Mouse (Mus musculus) neural tube, embryonic 13.5 days (tissue): Measurements from ENCODE around the gene Ndrg2. TPM values are rescaled to one million over a fixed set of nuclear protein-coding genes. Genes with fewer than 3 reads are reported as not detected.
A peak's percentile ranks its signal among the peaks of the same experiment; 100 is the strongest.

Experiments
- ATAC-seq: fragments of 200-750 bp; cut with Nextera tagmentation; 2 replicates; pipeline ENCODE4 v1.8.0; 2017; ENCODE audit warnings: low read depth, mild to moderate bottlenecking, moderate TSS enrichment, moderate library complexity
- H3K27ac ChIP-seq: fragments of 300-500 bp; sonication (generic); replicated peaks from 2 replicates; pipeline ENCODE4 v1.5.1; 2015; ENCODE audit warnings: moderate library complexity, mild to moderate bottlenecking, inconsistent platforms
- H3K27me3 ChIP-seq: fragments of 300-500 bp; sonication (generic); 2 replicates; pipeline ENCODE4 v1.6.1; 2015; ENCODE audit warnings: mild to moderate bottlenecking, inconsistent platforms
- H3K36me3 ChIP-seq: fragments of 300-500 bp; sonication (generic); 2 replicates; pipeline ENCODE4 v1.6.1; 2015; ENCODE audit warnings: mild to moderate bottlenecking, inconsistent platforms
- H3K4me1 ChIP-seq: fragments of 300-500 bp; sonication (generic); replicated peaks from 2 replicates; pipeline ENCODE4 v1.6.1; 2015; ENCODE audit warnings: inconsistent platforms
- H3K4me2 ChIP-seq: fragments of 300-500 bp; sonication (generic); 2 replicates; pipeline ENCODE4 v1.6.1; 2015; ENCODE audit warnings: inconsistent platforms, mild to moderate bottlenecking, moderate library complexity
- H3K4me3 ChIP-seq: fragments of 300-500 bp; sonication (generic); 2 replicates; pipeline ENCODE4 v1.5.1; 2015; ENCODE audit warnings: mild to moderate bottlenecking, inconsistent platforms
- H3K9ac ChIP-seq: fragments of 300-500 bp; sonication (generic); 2 replicates; pipeline ENCODE4 v1.6.1; 2015; ENCODE audit warnings: moderate library complexity, mild to moderate bottlenecking, inconsistent platforms
- H3K9me3 ChIP-seq: fragments of 300-500 bp; sonication (generic); 2 replicates; pipeline ENCODE4 v1.6.1; 2016; ENCODE audit warnings: inconsistent platforms
- WGBS: fragments of 180-500 bp; shearing (Covaris S2); methylation state at CpG from one replicate; pipeline ENCODE4 v1.1.7; 2015; 5-methylcytosine and 5-hydroxymethylcytosine counted together
- polyA plus RNA-seq: library from polyadenylated mRNA; unstranded; fragments of >200 nt; fragmentation: Nextera tagmentation; extraction: Ambion mirVana; gene quantifications from 2 replicates; pipeline ENCODE4 v1.2.1, GENCODE M21; 2015

The Ndrg2 gene
- 151 and 159 TPM in 2 replicates for polyA plus RNA-seq

GRCm38 (mm10) chr14:51913960-51914762 lies at the start of gene Ndrg2:
Gene Ndrg2 (minus strand): TSS chr14:51914158.
- peak within 1 kb of the TSS; percentile 85 for H3K27ac ChIP-seq
- H3K4me2 ChIP-seq: peak within 1 kb of the TSS; percentile 98
- WGBS: 2% methylated on average over 20 of the region's 23 CpGs
- peak; percentile 76 for ATAC-seq
- peak within 1 kb of the TSS; percentile 82 for H3K9ac ChIP-seq
- H3K27me3 ChIP-seq: 0 out of 2 replicates have a peak, but pooled peaks cover 8% of the 10 kb centered on the region
- peak within 1 kb of the TSS; percentile 64 for H3K4me3 ChIP-seq
- H3K36me3 ChIP-seq: 0 out of 2 replicates have a peak, but pooled peaks cover 7% of the 10 kb centered on the region
- H3K4me1 ChIP-seq: peaks cover 36% of the 10 kb centered on the region
- no peaks in the 10 kb centered on the region for H3K9me3 ChIP-seq

DNA sequence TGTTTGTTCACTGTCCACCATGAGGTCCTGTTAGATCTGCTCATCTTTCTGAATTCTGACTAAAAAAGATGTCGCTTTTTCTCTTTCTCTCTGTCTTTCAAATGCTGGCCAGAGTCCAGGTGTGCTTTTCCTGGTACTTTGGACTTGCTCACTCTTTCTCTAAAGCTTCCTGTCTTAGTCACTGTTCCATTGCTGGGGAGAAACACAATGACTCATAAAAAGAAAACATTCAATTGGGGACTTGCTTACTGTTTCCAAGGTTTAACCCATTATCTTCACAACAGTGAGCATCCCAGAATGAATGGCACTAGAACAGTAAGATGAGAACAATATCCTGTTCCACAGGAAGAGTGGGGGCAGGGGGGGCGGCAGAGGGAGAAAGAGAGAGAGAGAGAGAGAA lies 46.4 kb upstream of the Ndrg2 start:
- Histone ChIP-seq H3K9ac (no peak overlapping the region), H3K27ac (no peak overlapping the region), H3K4me1 (no peaks in the 10 kb centered on the region), H3K9me3 (no peaks in the 10 kb centered on the region), H3K36me3 (no peaks in the 10 kb centered on the region), H3K4me2 (no peak overlapping the region), H3K4me3 (no peak overlapping the region), H3K27me3 (no peaks in the 10 kb centered on the region)
- WGBS: 91% methylated on average over 2 of the region's 2 CpGs
- ATAC-seq: no peak

DNA sequence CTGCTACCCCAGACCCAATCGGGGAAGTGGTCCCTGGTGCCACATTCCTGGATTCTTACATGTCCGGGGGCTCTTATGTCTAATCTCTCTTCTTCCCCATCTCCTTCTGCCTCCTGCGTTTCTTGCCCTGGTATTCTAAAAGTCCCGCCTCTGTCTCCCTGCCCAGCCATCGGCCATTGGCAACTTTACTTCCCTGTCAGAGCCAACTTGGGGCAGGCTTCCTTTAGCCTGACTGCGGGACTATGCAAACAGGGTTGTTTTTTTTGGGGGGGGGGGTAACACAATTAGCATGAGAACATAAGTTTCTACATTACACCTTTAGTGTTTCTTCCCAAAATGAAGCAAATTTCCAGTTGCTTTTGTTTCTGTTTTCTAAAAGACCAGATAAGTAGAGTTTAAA lies 29.4 kb upstream of the Ndrg2 start:
- no peak overlapping the region for H3K27ac ChIP-seq
- H3K4me2 ChIP-seq: no peak overlapping the region
- H3K36me3 ChIP-seq: no peaks in the 10 kb centered on the region
- H3K27me3 ChIP-seq: no peaks in the 10 kb centered on the region
- H3K9me3 ChIP-seq: no peaks in the 10 kb centered on the region
- H3K4me1 ChIP-seq: peaks cover 5% of the 10 kb centered on the region; the same call in 1 of the 2 replicates
- H3K4me3 ChIP-seq: no peak overlapping the region
- H3K9ac ChIP-seq: no peak overlapping the region
- ATAC-seq: no peak
- WGBS: 90% methylated on average over 6 of the region's 6 CpGs

DNA sequence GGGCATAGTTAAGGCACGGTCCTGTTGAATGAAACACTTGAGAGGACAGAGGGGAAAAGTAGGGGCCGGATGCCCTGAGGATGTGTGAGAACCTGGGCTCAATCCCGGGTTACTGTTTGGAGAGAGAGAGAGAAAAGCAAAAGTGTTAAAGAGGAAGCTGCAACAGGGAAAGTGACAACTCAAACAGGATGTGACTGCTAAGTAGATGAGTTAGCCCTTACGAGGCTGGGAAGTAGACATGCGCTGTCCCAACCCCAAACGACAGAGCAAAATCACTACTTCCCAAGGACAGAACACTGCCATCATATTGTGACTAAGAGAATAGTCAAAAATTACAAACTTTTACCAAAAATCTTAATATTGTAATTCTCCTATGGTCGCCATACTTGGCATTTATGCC lies 28.3 kb upstream of the Ndrg2 start:
- H3K36me3 ChIP-seq: no peaks in the 10 kb centered on the region
- 0 out of 2 replicates have a peak, but pooled peaks cover 4% of the 10 kb centered on the region for H3K9me3 ChIP-seq
- H3K4me2 ChIP-seq: no peak overlapping the region
- no peaks in the 10 kb centered on the region for H3K27me3 ChIP-seq
- no peak overlapping the region for H3K4me3 ChIP-seq
- 66% methylated on average over 7 of the region's 7 CpGs for WGBS
- no peak for ATAC-seq
- H3K4me1 ChIP-seq: peaks cover 5% of the 10 kb centered on the region; the same call in 1 of the 2 replicates
- no peak overlapping the region for H3K27ac ChIP-seq
- H3K9ac ChIP-seq: no peak overlapping the region

GRCm38 (mm10) chr14:51941577-51941976 lies 27.6 kb upstream of the Ndrg2 start:
- no peaks in the 10 kb centered on the region for H3K27me3 ChIP-seq

GRCm38 (mm10) chr14:51940944-51941560 lies 27.1 kb upstream of the Ndrg2 start:
- Histone ChIP-seq H3K4me1 (peaks cover 5% of the 10 kb centered on the region; the same call in 1 of the 2 replicates), H3K9me3 (0 out of 2 replicates have a peak, but pooled peaks cover 4% of the 10 kb centered on the region), H3K4me2 (no peak overlapping the region), H3K9ac (no peak overlapping the region), H3K27ac (no peak overlapping the region), H3K4me3 (no peak overlapping the region), H3K27me3 (no peaks in the 10 kb centered on the region), H3K36me3 (no peaks in the 10 kb centered on the region)
- ATAC-seq: no peak
- WGBS: 32% methylated on average over 8 of the region's 8 CpGs

More at GRCm38 (mm10) chr14:51941577-51941976, 27.6 kb upstream of the Ndrg2 start:
- Histone ChIP-seq H3K36me3 (no peaks in the 10 kb centered on the region), H3K4me3 (no peak overlapping the region), H3K4me2 (no peak overlapping the region), H3K9ac (no peak overlapping the region), H3K9me3 (0 out of 2 replicates have a peak, but pooled peaks cover 4% of the 10 kb centered on the region), H3K4me1 (peaks cover 5% of the 10 kb centered on the region; the same call in 1 of the 2 replicates), H3K27ac (no peak overlapping the region)
- no peak for ATAC-seq
- WGBS: 48% methylated on average over 9 of the region's 9 CpGs

GRCm38 (mm10) chr14:51939005-51939404 lies 25.0 kb upstream of the Ndrg2 start:
- H3K36me3 ChIP-seq: no peaks in the 10 kb centered on the region
- ATAC-seq: no peak
- H3K9me3 ChIP-seq: 0 out of 2 replicates have a peak, but pooled peaks cover 4% of the 10 kb centered on the region
- H3K4me1 ChIP-seq: peaks cover 5% of the 10 kb centered on the region; the same call in 1 of the 2 replicates
- no peak overlapping the region for H3K4me3 ChIP-seq
- 91% methylated on average over 9 of the region's 9 CpGs for WGBS
- no peak overlapping the region for H3K9ac ChIP-seq
- no peak overlapping the region for H3K4me2 ChIP-seq
- H3K27me3 ChIP-seq: no peaks in the 10 kb centered on the region
- H3K27ac ChIP-seq: no peak overlapping the region

GRCm38 (mm10) chr14:51932092-51933020 lies 18.4 kb upstream of the Ndrg2 start:
- ATAC-seq: no peak
- Histone ChIP-seq H3K4me1 (0 out of 2 replicates have a peak, but pooled peaks cover 8% of the 10 kb centered on the region), H3K4me2 (no peak overlapping the region), H3K9me3 (0 out of 2 replicates have a peak, but pooled peaks cover under 1% of the 10 kb centered on the region), H3K27ac (no peak overlapping the region), H3K9ac (no peak overlapping the region), H3K4me3 (no peak overlapping the region), H3K27me3 (no peaks in the 10 kb centered on the region), H3K36me3 (no peaks in the 10 kb centered on the region)
- WGBS: 80% methylated on average over 10 of the region's 10 CpGs

DNA sequence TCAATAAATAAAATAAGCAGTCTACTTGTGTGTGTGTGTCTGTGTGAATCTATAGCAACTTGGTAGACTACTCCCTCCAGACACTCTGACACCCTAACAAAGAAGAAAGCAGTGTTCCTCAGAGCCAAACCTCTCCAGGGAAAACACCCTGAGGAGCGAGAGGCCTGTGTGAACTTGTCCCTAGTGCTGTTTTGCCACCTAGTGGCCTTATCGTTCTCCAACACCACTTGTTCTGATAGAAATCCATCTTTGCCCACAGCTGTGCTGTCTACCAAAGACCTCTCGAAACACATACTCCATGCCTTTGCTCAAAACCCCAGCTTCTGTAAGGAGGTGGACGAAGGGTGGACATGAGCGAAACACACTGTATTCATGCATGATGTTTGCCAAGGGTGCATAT lies 16.9 kb upstream of the Ndrg2 start:
- Histone ChIP-seq H3K36me3 (no peaks in the 10 kb centered on the region), H3K4me1 (0 out of 2 replicates have a peak, but pooled peaks cover 8% of the 10 kb centered on the region), H3K9me3 (no peaks in the 10 kb centered on the region), H3K27me3 (no peaks in the 10 kb centered on the region), H3K9ac (no peak overlapping the region), H3K27ac (no peak overlapping the region), H3K4me3 (no peak overlapping the region), H3K4me2 (no peak overlapping the region)
- 41% methylated on average over 5 of the region's 5 CpGs for WGBS
- peak; percentile 75 for ATAC-seq

DNA sequence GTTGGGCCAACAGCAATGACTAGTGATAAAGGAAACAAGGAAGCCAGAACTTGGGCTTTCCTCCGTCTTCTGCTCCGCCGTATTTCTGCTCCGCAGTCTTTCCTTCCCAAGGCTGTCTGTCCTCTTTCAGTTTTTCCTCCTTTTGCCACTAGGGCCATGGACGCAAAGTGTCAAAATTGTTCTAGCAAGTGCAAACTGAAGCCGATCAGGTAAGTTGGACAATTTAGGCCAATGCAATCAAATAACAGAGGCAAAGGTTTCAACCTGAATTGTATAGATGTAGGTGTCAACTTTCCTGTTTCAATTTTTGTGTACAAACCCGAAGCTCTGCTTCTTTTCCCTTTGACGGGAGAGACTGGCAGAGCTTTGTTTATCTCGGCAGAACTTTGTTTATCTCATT lies 16.0 kb upstream of the Ndrg2 start:
- WGBS: 76% methylated on average over 9 of the region's 9 CpGs
- no peak overlapping the region for H3K27ac ChIP-seq

GRCm38 (mm10) chr14:51929309-51929943 lies 15.5 kb upstream of the Ndrg2 start:
- H3K27ac ChIP-seq: no peak overlapping the region
- no peaks in the 10 kb centered on the region for H3K9me3 ChIP-seq
- ATAC-seq: no peak
- H3K27me3 ChIP-seq: no peaks in the 10 kb centered on the region
- no peaks in the 10 kb centered on the region for H3K36me3 ChIP-seq
- H3K9ac ChIP-seq: no peak overlapping the region
- WGBS: 84% methylated on average over 8 of the region's 8 CpGs
- H3K4me3 ChIP-seq: no peak overlapping the region
- 0 out of 2 replicates have a peak, but pooled peaks cover 8% of the 10 kb centered on the region for H3K4me1 ChIP-seq
- H3K4me2 ChIP-seq: no peak overlapping the region

More for the DNA sequence above, 16.0 kb upstream of the Ndrg2 start:
- no peaks in the 10 kb centered on the region for H3K27me3 ChIP-seq
- H3K36me3 ChIP-seq: no peaks in the 10 kb centered on the region
- no peak overlapping the region for H3K9ac ChIP-seq
- ATAC-seq: no peak
- no peak overlapping the region for H3K4me3 ChIP-seq
- 0 out of 2 replicates have a peak, but pooled peaks cover 8% of the 10 kb centered on the region for H3K4me1 ChIP-seq
- H3K4me2 ChIP-seq: no peak overlapping the region
- H3K9me3 ChIP-seq: no peaks in the 10 kb centered on the region
